Mouse (Mus musculus): ENCODE data around the gene Cbr2. TPM values are rescaled to one million over a fixed set of nuclear protein-coding genes. Genes with fewer than 3 reads are reported as not detected.

The Cbr2 gene
- total RNA-seq, 2 experiments from 2014 or later: 14.4 to 19.7 TPM

DNA sequence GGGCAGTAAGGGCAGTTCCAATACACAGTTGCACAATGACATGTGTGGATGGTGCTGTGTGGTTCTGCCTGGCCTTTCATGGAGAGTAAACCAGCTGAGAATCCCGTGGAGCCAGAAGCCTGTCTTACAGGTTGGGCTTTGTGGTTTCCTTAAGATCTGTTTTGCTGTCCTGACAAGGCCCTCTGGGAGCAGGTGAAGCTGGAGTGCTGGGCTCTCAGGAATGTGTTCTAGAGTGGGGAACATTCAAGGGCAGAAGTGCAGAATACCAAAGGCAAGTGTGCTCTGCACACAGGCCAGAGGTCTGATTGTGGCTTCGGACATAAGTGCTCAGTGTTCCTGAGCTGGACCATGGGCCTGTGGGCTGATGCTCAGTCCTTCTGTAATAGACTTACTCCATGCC lies 47.3 kb downstream of the Cbr2 start:
- no peak for DNase-seq
- intact Hi-C loops (cut with DNase I): no loop called here

GRCm38 (mm10) chr11:120684086-120684485 lies 47.8 kb downstream of the Cbr2 start:
- intact Hi-C loops (cut with DNase I): no loop called here
- no peak for DNase-seq

GRCm38 (mm10) chr11:120683536-120683935 lies 48.4 kb downstream of the Cbr2 start:
- no peak for DNase-seq
- intact Hi-C loops (cut with DNase I): no loop called here

GRCm38 (mm10) chr11:120682683-120683082 lies 49.2 kb downstream of the Cbr2 start:
- no peak for DNase-seq
- intact Hi-C loops (cut with DNase I): no loop called here

GRCm38 (mm10) chr11:120679909-120680308 lies 52.0 kb downstream of the Cbr2 start:
- intact Hi-C loops (cut with DNase I): no loop called here
- DNase-seq: no peak

Other genes with a start within 250 kb of the Cbr2 start
- 100 to 1,000 TPM; 222 to 245 TPM for gene Mrpl12, start 247.5 kb downstream of the Cbr2 start, total RNA-seq (2021)
- gene Slc25a10, start 240.3 kb downstream of the Cbr2 start, total RNA-seq (2021): 10 to 100 TPM; 13.4 to 15.0 TPM
- 1 to 10 TPM in 1 of 2 experiments, under 1 TPM in 1; 0.80 to 1.2 TPM for gene Gcgr, start 201.4 kb downstream of the Cbr2 start, total RNA-seq (2021)
- 10 to 100 TPM; 43.1 to 43.7 TPM for gene Mcrip1, start 182.4 kb downstream of the Cbr2 start, total RNA-seq (2021)
- under 1 TPM in 1 of 2 experiments, not detected in 1; 0.67 TPM for gene Ppp1r27, start 181.0 kb downstream of the Cbr2 start, total RNA-seq (2021)
- gene P4hb, start 158.9 kb downstream of the Cbr2 start, total RNA-seq (2021): 100 to 1,000 TPM; 252 to 258 TPM
- gene Arhgdia, start 150.5 kb downstream of the Cbr2 start, total RNA-seq (2021): 100 to 1,000 TPM; 147 to 150 TPM
- gene Alyref, start 133.7 kb downstream of the Cbr2 start, total RNA-seq (2021): 10 to 100 TPM; 46.4 to 47.8 TPM
- gene Anapc11, start 133.7 kb downstream of the Cbr2 start, total RNA-seq (2021): 10 to 100 TPM; 75.6 to 87.1 TPM
- gene Npb, start 123.6 kb downstream of the Cbr2 start, total RNA-seq (2021): not detected
- gene Pcyt2, start 114.2 kb downstream of the Cbr2 start, total RNA-seq (2021): 10 to 100 TPM; 48.2 to 54.6 TPM
- gene Sirt7, start 106.9 kb downstream of the Cbr2 start, total RNA-seq (2021): 10 to 100 TPM; 10.0 to 10.1 TPM
- 10 to 100 TPM; 39.3 to 43.8 TPM for gene Mafg, start 98.5 kb downstream of the Cbr2 start, total RNA-seq (2021)
- 1 to 10 TPM; 1.2 to 1.3 TPM for gene Pycr1, start 88.3 kb downstream of the Cbr2 start, total RNA-seq (2021)
- 10 to 100 TPM; 76.1 to 78.1 TPM for gene Myadml2, start 84.0 kb downstream of the Cbr2 start, total RNA-seq (2021)
- not detected for gene Notum, start 70.9 kb downstream of the Cbr2 start, total RNA-seq (2021)
- gene Aspscr1, start 59.1 kb downstream of the Cbr2 start, total RNA-seq (2021): 10 to 100 TPM; 42.2 to 43.0 TPM
- gene Cenpx, start 18.4 kb downstream of the Cbr2 start, total RNA-seq (2021): 10 to 100 TPM; 33.1 to 38.3 TPM
- 1 to 10 TPM; 5.3 to 7.0 TPM for gene Lrrc45, start 18.2 kb downstream of the Cbr2 start, total RNA-seq (2021)
- gene Rac3, start 10.6 kb downstream of the Cbr2 start, total RNA-seq (2021): 1 to 10 TPM in 1 of 2 experiments, under 1 TPM in 1; 0.36 to 1.6 TPM
- 10 to 100 TPM in 1 of 2 experiments, 1 to 10 TPM in 1; 9.2 to 12.0 TPM for gene Dcxr, start 4.8 kb downstream of the Cbr2 start, total RNA-seq (2021)
- gene Hmga1b, start 30.7 kb upstream of the Cbr2 start, total RNA-seq (2021): 10 to 100 TPM; 22.1 to 34.1 TPM
- 10 to 100 TPM; 11.2 to 13.3 TPM for gene Rfng, start 52.1 kb upstream of the Cbr2 start, total RNA-seq (2021)
- 10 to 100 TPM; 54.6 to 58.4 TPM for gene Gps1, start 52.2 kb upstream of the Cbr2 start, total RNA-seq (2021)
- gene Dus1l, start 64.3 kb upstream of the Cbr2 start, total RNA-seq (2021): 10 to 100 TPM; 25.0 to 29.0 TPM
- 10 to 100 TPM; 17.3 to 65.9 TPM for gene Fasn, start 92.4 kb upstream of the Cbr2 start, total RNA-seq (2021)
- gene Ccdc57, start 200.8 kb upstream of the Cbr2 start, total RNA-seq (2021): 1 to 10 TPM in 1 of 2 experiments, under 1 TPM in 1; 0.79 to 1.6 TPM
- 1 to 10 TPM; 1.3 to 1.9 TPM for gene Slc16a3, start 216.4 kb upstream of the Cbr2 start, total RNA-seq (2021)

Measured in heart, postnatal 36 days (tissue).